ENCODE assay signal across 11 mouse cellular contexts in genomic region chr11:86578106-86578808, GRCm38 (mm10). TPM values are rescaled to one million over a fixed set of nuclear protein-coding genes. Genes with fewer than 3 reads are reported as not detected.
DNase-seq lines count a peak whose midpoint lies in the region; ATAC-seq and TF ChIP-seq lines count a peak whose summit lies in the region.
"Had no signal": no experiment of that assay in that cellular context is flagged by ENCODE, and none has a peak within 500 bp of the region (broad histone marks: within the 10 kb centered on the region; RNA-seq: fewer than 3 reads in every experiment).

No protein-coding gene starts in this region.

- no peak overlapping the region for H3K4me2 ChIP-seq in hindbrain, postnatal 0 days (ENCODE audit: low read depth, low read length)
- H3K4me2 ChIP-seq in hindbrain, embryonic 13.5 days = no peak overlapping the region
- H3K4me2 ChIP-seq in limb, embryonic 12.5 days = no peak overlapping the region
- H3K4me2 ChIP-seq in midbrain, embryonic 15.5 days = no peak overlapping the region
- H3K4me2 ChIP-seq: midbrain, embryonic 12.5 days had no signal

- H3K4me1 ChIP-seq in hindbrain, postnatal 0 days (ENCODE audit: insufficient read depth, low read length) = 0 out of 2 replicates have a peak, but pooled peaks cover 3% of the 10 kb centered on the region
- H3K4me1 ChIP-seq in hindbrain, embryonic 13.5 days (replicated peaks) = peaks cover 9% of the 10 kb centered on the region; the same call in 1 of the 2 replicates
- peaks cover 16% of the 10 kb centered on the region for H3K4me1 ChIP-seq in ES-Bruce4 (ENCODE audit: control insufficient read depth, insufficient read depth, low read length)
- peaks cover 17% of the 10 kb centered on the region for H3K4me1 ChIP-seq in limb, embryonic 12.5 days (replicated peaks)
- H3K4me1 ChIP-seq in midbrain, embryonic 15.5 days = no peaks in the 10 kb centered on the region
- H3K4me1 ChIP-seq: midbrain, embryonic 12.5 days had no signal

- H3K4me3 ChIP-seq in hindbrain, postnatal 0 days (ENCODE audit: low read length) = no peak overlapping the region
- no peak overlapping the region for H3K4me3 ChIP-seq in hindbrain, embryonic 13.5 days
- H3K4me3 ChIP-seq in ES-Bruce4 (ENCODE audit: low read depth, low read length) = no peak overlapping the region
- H3K4me3 ChIP-seq in limb, embryonic 12.5 days (replicated peaks) = no peak overlapping the region
- H3K4me3 ChIP-seq in midbrain, embryonic 15.5 days = no peak overlapping the region
- H3K4me3 ChIP-seq: erythroblast, embryonic 14.5 days; midbrain, embryonic 12.5 days had no signal

- H3K36me3 ChIP-seq in hindbrain, postnatal 0 days (ENCODE audit: insufficient read depth, low read length) = no peaks in the 10 kb centered on the region
- peaks cover 6% of the 10 kb centered on the region; the same call in 1 of the 2 replicates for H3K36me3 ChIP-seq in hindbrain, embryonic 13.5 days
- H3K36me3 ChIP-seq in ES-Bruce4 (ENCODE audit: control insufficient read depth, insufficient read depth, low read length, poor library complexity, severe bottlenecking) = no peaks in the 10 kb centered on the region
- no peaks in the 10 kb centered on the region for H3K36me3 ChIP-seq in limb, embryonic 12.5 days
- no peaks in the 10 kb centered on the region for H3K36me3 ChIP-seq in midbrain, embryonic 15.5 days (replicated peaks)
- H3K36me3 ChIP-seq: midbrain, embryonic 12.5 days had no signal

- DNase-seq in hindbrain, postnatal 0 days (ENCODE audit: low spot score) = no peak
- DNase-seq in 3134 (ENCODE audit: extremely low read depth, insufficient read length, low spot score) = peak; percentile 36
- no peak for DNase-seq in adrenal gland, postnatal 10 days
- DNase-seq in adrenal gland, postnatal 4 days (ENCODE audit: low spot score in 2 of 2) = no peak
- DNase-seq: right cerebral cortex, adult 18-20 months had no signal

- H3K27ac ChIP-seq in hindbrain, postnatal 0 days = peak overlapping the region; percentile 41; the same call in 1 of the 2 replicates
- no peak overlapping the region for H3K27ac ChIP-seq in hindbrain, embryonic 13.5 days
- H3K27ac ChIP-seq in ES-Bruce4 (ENCODE audit: insufficient read depth, low read length) = no peak overlapping the region; the same call in 1 of the 2 replicates
- H3K27ac ChIP-seq in limb, embryonic 12.5 days = 0 out of 2 replicates have a peak overlapping the region, but pooled peaks have one; percentile 50
- H3K27ac ChIP-seq in midbrain, embryonic 15.5 days = no peak overlapping the region

- no peak for ATAC-seq in hindbrain, postnatal 0 days
- no peak for ATAC-seq in hindbrain, embryonic 13.5 days (ENCODE audit: low FRiP score)
- no peak for ATAC-seq in limb, embryonic 12.5 days (ENCODE audit: insufficient number of reproducible peaks, insufficient read depth, low FRiP score, low TSS enrichment, low read depth)
- no peak for ATAC-seq in midbrain, embryonic 15.5 days (replicated peaks)

- no peaks in the 10 kb centered on the region for H3K27me3 ChIP-seq in hindbrain, postnatal 0 days (ENCODE audit: insufficient read depth, low read length)
- no peaks in the 10 kb centered on the region for H3K27me3 ChIP-seq in hindbrain, embryonic 13.5 days
- no peaks in the 10 kb centered on the region for H3K27me3 ChIP-seq in ES-Bruce4 (ENCODE audit: control insufficient read depth, insufficient read depth, low read length, poor library complexity, severe bottlenecking)
- no peaks in the 10 kb centered on the region for H3K27me3 ChIP-seq in limb, embryonic 12.5 days
- H3K27me3 ChIP-seq in midbrain, embryonic 15.5 days (replicated peaks) = no peaks in the 10 kb centered on the region
- H3K27me3 ChIP-seq: midbrain, embryonic 12.5 days had no signal

- no peaks in the 10 kb centered on the region for H3K9me3 ChIP-seq in hindbrain, postnatal 0 days (ENCODE audit: low read length)
- H3K9me3 ChIP-seq in hindbrain, embryonic 13.5 days = no peaks in the 10 kb centered on the region
- H3K9me3 ChIP-seq in ES-Bruce4 (replicated peaks; ENCODE audit: control insufficient read depth, insufficient read depth, low read length, poor library complexity, severe bottlenecking) = no peaks in the 10 kb centered on the region
- H3K9me3 ChIP-seq in limb, embryonic 12.5 days = no peaks in the 10 kb centered on the region
- no peaks in the 10 kb centered on the region for H3K9me3 ChIP-seq in midbrain, embryonic 15.5 days
- H3K9me3 ChIP-seq: midbrain, embryonic 12.5 days had no signal

- WGBS in hindbrain, postnatal 0 days = 80% methylated on average over 6 of the region's 6 CpGs
- 88% methylated on average over 6 of the region's 6 CpGs for WGBS in hindbrain, embryonic 13.5 days
- WGBS in limb, embryonic 12.5 days = 84% methylated on average over 6 of the region's 6 CpGs
- 83% methylated on average over 6 of the region's 6 CpGs for WGBS in midbrain, embryonic 15.5 days

- H3K9ac ChIP-seq in hindbrain, postnatal 0 days (replicated peaks; ENCODE audit: low read length) = no peak overlapping the region
- no peak overlapping the region for H3K9ac ChIP-seq in hindbrain, embryonic 13.5 days
- 0 out of 2 replicates have a peak overlapping the region, but pooled peaks have one; percentile 1 for H3K9ac ChIP-seq in ES-Bruce4 (ENCODE audit: low read depth, poor library complexity, severe bottlenecking)
- H3K9ac ChIP-seq in limb, embryonic 12.5 days (replicated peaks) = no peak overlapping the region
- no peak overlapping the region for H3K9ac ChIP-seq in midbrain, embryonic 15.5 days
- H3K9ac ChIP-seq: midbrain, embryonic 12.5 days had no signal

- no peak for TF ChIP-seq CTCF in hindbrain, postnatal 0 days (IDR thresholded peaks at IDR 0.05; ENCODE audit: low read depth)
- no peak for TF ChIP-seq CTCF in ES-Bruce4 (IDR thresholded peaks at IDR 0.05; ENCODE audit: low read depth, low read length)

- no peak for TF ChIP-seq EP300 in ES-Bruce4 (IDR thresholded peaks at IDR 0.05; ENCODE audit: insufficient read depth, low read depth, low read length)

- TF ChIP-seq POLR2A in ES-Bruce4 (IDR thresholded peaks at IDR 0.05; ENCODE audit: insufficient read depth, low read length) = no peak

RNA-seq across cellular contexts. Expression of gene Tubd1, which starts 33.5 kb away (rescaled TPM):
- total RNA-seq in hindbrain, postnatal 0 days (2014; rRNA removed) = 1.8 and 2.6 TPM in 2 replicates
- polyA plus RNA-seq in hindbrain, postnatal 0 days (2015; fragmentation: Nextera tagmentation; extraction: Ambion mirVana) = 6.4 and 7.2 TPM in 2 replicates
- polyA plus RNA-seq in hindbrain, embryonic 13.5 days (2015; fragmentation: Nextera tagmentation; extraction: Ambion mirVana) = 7.6 and 7.8 TPM in 2 replicates
- polyA plus RNA-seq in ES-Bruce4 (2011; ENCODE audit: insufficient read depth, insufficient read length, low read depth, missing spikeins) = 9.7 and 12.1 TPM in 2 replicates
- polyA plus RNA-seq in limb, embryonic 12.5 days (2016; fragmentation: Nextera tagmentation; extraction: Ambion mirVana) = 9.8 and 11.5 TPM in 2 replicates
- 1 to 10 TPM; 7.5 to 8.2 TPM for total RNA-seq in adrenal gland, postnatal 10 days (2021)
- 6.8 and 6.9 TPM in 2 replicates for polyA plus RNA-seq in midbrain, embryonic 15.5 days (2015; fragmentation: Nextera tagmentation; extraction: Ambion mirVana)
- total RNA-seq in adrenal gland, postnatal 4 days (2021) = 1 to 10 TPM; 6.3 to 7.5 TPM

RNA-seq across cellular contexts. Expression of gene Rps6kb1, which starts 33.7 kb away (rescaled TPM):
- 21.9 and 34.2 TPM in 2 replicates for total RNA-seq in hindbrain, postnatal 0 days (2014; rRNA removed)
- 67.3 and 67.7 TPM in 2 replicates for polyA plus RNA-seq in hindbrain, postnatal 0 days (2015; fragmentation: Nextera tagmentation; extraction: Ambion mirVana)
- 62.4 and 66.2 TPM in 2 replicates for polyA plus RNA-seq in hindbrain, embryonic 13.5 days (2015; fragmentation: Nextera tagmentation; extraction: Ambion mirVana)
- 82.2 and 86.3 TPM in 2 replicates for polyA plus RNA-seq in ES-Bruce4 (2011; ENCODE audit: insufficient read depth, insufficient read length, low read depth, missing spikeins)
- 78.3 and 83.8 TPM in 2 replicates for polyA plus RNA-seq in limb, embryonic 12.5 days (2016; fragmentation: Nextera tagmentation; extraction: Ambion mirVana)
- total RNA-seq in adrenal gland, postnatal 10 days (2021) = 10 to 100 TPM; 33.3 to 37.8 TPM
- 49.5 and 53.2 TPM in 2 replicates for polyA plus RNA-seq in midbrain, embryonic 15.5 days (2015; fragmentation: Nextera tagmentation; extraction: Ambion mirVana)
- 10 to 100 TPM; 50.5 to 53.2 TPM for total RNA-seq in adrenal gland, postnatal 4 days (2021)

Comparison
In these comparisons a context has a peak if more than half of its experiments do, and no peak if none do; other contexts are left out.
1. H3K27ac ChIP-seq: peak in hindbrain, postnatal 0 days (single experiment) and limb, embryonic 12.5 days (single experiment); none in hindbrain, embryonic 13.5 days (single experiment), ES-Bruce4 (single experiment) and midbrain, embryonic 15.5 days (single experiment).